Mouse (Mus musculus) left cerebral cortex, postnatal 36 days (tissue): ENCODE results near the gene Tmem160. TPM values are rescaled to one million over a fixed set of nuclear protein-coding genes. Genes with fewer than 3 reads are reported as not detected.

ENCODE experiments used
- DNase-seq, 2 experiments: peaks; one replicate each; pipeline ENCODE4 v3.0.0; 2021 to 2022; ENCODE audit warnings: low spot score in 2 of 2, mixed read lengths in 1 of 2
- intact Hi-C: fragments of 180-260 bp; cut with DNase I; formaldehyde crosslinking; loops from one replicate; pipeline ENCODE4 v1.15.1; 2025
- total RNA-seq, 2 experiments: library from RNA; stranded (reverse); gene quantifications; 2 replicates each; pipeline ENCODE4 v1.2.3; 2021

The Tmem160 gene
- total RNA-seq, 2 experiments from 2014 or later = 62.3 to 85.7 TPM

GRCm38 (mm10) chr7:16475764-16476599, 23.4 kb downstream of the Tmem160 start:
- no peak for DNase-seq
- intact Hi-C loops = no loop called here

- DNase-seq = no peak
- intact Hi-C loops = no loop called here
Measured at GRCm38 (mm10) chr7:16476600-16476989, 24.0 kb downstream of the Tmem160 start.

GRCm38 (mm10) chr7:16477628-16478027, 25.0 kb downstream of the Tmem160 start, which contains the start of gene Npas1:
Npas1 (minus strand) TSS chr7:16477728.
- intact Hi-C loops = no loop called here
- DNase-seq = no peak

GRCm38 (mm10) chr7:16488816-16489215, 36.2 kb downstream of the Tmem160 start:
- intact Hi-C loops = no loop called here
- DNase-seq = no peak

- intact Hi-C loops = loop anchor here (5.0 kb wide), 1 partner anchor 127 kb away; no protein-coding TSS in a partner anchor
Measured at GRCm38 (mm10) chr7:16489948-16490347, 37.4 kb downstream of the Tmem160 start.

GRCm38 (mm10) chr7:16491759-16492158, 39.2 kb downstream of the Tmem160 start:
- intact Hi-C loops = loop anchor here (5.0 kb wide), 1 partner anchor 126 kb away; no protein-coding TSS in a partner anchor
- peak; percentile 25 to 60 for DNase-seq

More at GRCm38 (mm10) chr7:16489948-16490347, 37.4 kb downstream of the Tmem160 start:
- no peak for DNase-seq

- DNase-seq = peak; percentile 44 to 59
- intact Hi-C loops = loop anchor here (5.0 kb wide), 1 partner anchor 125 kb away; no protein-coding TSS in a partner anchor
Measured at GRCm38 (mm10) chr7:16492211-16492610, 39.6 kb downstream of the Tmem160 start.

GRCm38 (mm10) chr7:16493361-16493760, 40.8 kb downstream of the Tmem160 start:
- intact Hi-C loops = loop anchor here (5.0 kb wide), 1 partner anchor 124 kb away; no protein-coding TSS in a partner anchor
- no peak for DNase-seq

GRCm38 (mm10) chr7:16496260-16496659, 43.7 kb downstream of the Tmem160 start:
- intact Hi-C loops = no loop called here
- DNase-seq = no peak

- intact Hi-C loops = no loop called here
- no peak for DNase-seq
Measured at GRCm38 (mm10) chr7:16499671-16500104, 47.1 kb downstream of the Tmem160 start.

- intact Hi-C loops = no loop called here
Measured at GRCm38 (mm10) chr7:16501571-16501970, 49.0 kb downstream of the Tmem160 start.

GRCm38 (mm10) chr7:16504573-16505225, 52.1 kb downstream of the Tmem160 start:
- no peak for DNase-seq
- intact Hi-C loops = loop anchor here (5.0 kb wide), 1 partner anchor 113 kb away; no protein-coding TSS in a partner anchor

More at GRCm38 (mm10) chr7:16501571-16501970, 49.0 kb downstream of the Tmem160 start:
- no peak for DNase-seq

Other genes with a start within 250 kb of the Tmem160 start
- gene Dhx34, start 230.7 kb upstream of the Tmem160 start, total RNA-seq = 10 to 100 TPM; 11.2 to 13.1 TPM
- gene C5ar2, start 208.6 kb upstream of the Tmem160 start, total RNA-seq = under 1 TPM; 0.61 to 0.74 TPM
- gene C5ar1, start 193.2 kb upstream of the Tmem160 start, total RNA-seq = 1 to 10 TPM in 1 of 2 experiments, under 1 TPM in 1; 0.54 to 2.5 TPM
- gene Inafm1, start 179.2 kb upstream of the Tmem160 start, total RNA-seq = 10 to 100 TPM; 32.1 to 33.5 TPM
- 10 to 100 TPM; 75.4 to 87.2 TPM for gene Ccdc9, start 166.0 kb upstream of the Tmem160 start, total RNA-seq
- gene Bbc3, start 144.4 kb upstream of the Tmem160 start, total RNA-seq = 10 to 100 TPM; 11.9 to 14.6 TPM
- 100 to 1,000 TPM; 104 to 111 TPM for gene Sae1, start 65.0 kb upstream of the Tmem160 start, total RNA-seq
- gene Zc3h4, start 51.9 kb upstream of the Tmem160 start, total RNA-seq = 10 to 100 TPM; 66.3 to 67.7 TPM
- 1 to 10 TPM; 9.9 to 10.0 TPM for gene Npas1, start 24.9 kb downstream of the Tmem160 start, total RNA-seq
- gene Arhgap35, start 162.2 kb downstream of the Tmem160 start, total RNA-seq = 100 to 1,000 TPM; 134 to 138 TPM
- not detected for gene Ceacam15, start 222.9 kb downstream of the Tmem160 start, total RNA-seq